Mouse (Mus musculus): ENCODE results near the gene Knop1.
A peak's percentile ranks its signal among the peaks of the same experiment; 100 is the strongest.

The Knop1 gene

DNA sequence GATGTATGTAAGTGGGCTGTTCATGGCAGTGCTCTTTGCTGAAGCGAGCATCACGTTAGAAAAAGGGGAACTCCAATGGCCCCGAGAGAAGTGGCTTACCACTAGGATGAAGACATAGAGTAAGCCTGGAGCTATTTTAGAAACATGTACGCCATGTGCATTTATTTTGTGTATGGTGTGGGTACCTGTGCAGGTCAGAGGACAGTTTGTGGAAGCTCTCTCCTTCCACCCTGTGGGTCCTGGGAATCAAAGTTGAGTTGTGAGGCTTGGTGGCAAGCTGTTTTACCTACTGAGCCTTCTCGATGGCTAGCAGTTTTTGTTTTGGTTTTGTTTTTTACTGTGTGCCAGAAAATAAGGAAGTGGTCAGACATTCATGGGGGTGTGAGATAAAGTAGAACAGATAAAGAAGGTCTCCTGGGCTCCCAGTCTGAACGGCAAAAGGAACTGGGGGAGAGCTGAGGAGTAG is 57.9 kb downstream of the Knop1 start:
- DNase-seq (ENCODE audit: low read depth, low spot score), result no peak

DNA sequence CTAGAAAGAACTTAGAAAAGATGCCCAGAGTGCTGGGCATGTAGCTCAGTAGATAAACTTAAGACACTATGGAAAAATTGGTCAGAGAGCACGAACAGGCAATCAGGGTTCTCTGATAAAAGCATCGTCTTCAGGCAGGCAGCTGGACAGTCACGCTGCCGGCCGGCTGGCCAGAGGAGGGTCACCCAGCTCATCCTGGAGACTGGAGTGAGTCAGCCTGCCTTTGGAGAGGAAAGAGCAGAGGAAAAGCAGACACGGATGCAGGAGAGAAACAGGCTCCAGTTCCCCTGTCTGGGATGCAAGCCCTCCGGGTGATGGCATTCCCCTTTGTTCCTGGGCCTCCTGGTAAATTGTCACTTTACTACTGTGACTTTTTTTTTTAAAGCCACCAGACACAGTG is 58.5 kb downstream of the Knop1 start:
- DNase-seq (ENCODE audit: low read depth, low spot score), result no peak

DNA sequence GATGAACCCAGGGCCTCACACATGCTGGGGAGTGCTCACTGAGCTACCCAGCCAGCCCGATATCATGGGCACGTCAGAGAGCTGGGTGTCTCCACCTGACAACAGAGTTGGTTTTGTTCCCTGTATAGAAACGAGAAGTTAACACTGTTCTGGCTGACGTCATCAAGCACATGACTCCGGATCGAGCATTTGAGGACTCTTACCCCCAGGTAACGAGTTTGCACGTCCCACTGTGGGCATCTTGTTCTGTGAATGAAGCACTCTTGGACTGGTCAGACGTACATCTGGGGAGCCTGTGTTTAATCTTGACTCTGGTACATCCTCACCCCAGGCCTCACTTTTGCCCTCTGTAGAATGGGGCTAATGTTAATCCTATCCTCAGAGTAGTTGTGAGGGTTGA is 59.2 kb downstream of the Knop1 start:
- no peak for DNase-seq (ENCODE audit: low read depth, low spot score)

DNA sequence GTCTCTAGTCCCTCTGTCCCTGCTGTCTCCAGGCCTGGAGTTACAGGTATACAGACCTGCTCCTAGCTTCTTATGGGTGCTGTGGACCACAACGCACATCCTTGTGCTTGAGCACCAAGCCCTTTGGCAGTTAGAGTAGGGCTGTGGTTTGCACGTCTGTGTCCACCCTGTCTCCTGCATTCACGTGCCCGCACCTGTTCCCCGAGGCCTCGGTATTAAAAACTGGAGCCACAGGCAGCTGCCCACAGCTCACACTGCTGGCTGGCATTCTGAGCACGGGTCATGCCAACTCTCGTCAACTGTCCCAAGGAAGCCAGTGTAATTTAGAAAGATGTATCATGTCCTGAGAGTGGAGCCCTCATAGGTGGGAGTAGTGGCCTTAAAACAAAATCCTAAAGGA is 60.3 kb downstream of the Knop1 start:
- DNase-seq (ENCODE audit: low read depth, low spot score), result no peak

DNA sequence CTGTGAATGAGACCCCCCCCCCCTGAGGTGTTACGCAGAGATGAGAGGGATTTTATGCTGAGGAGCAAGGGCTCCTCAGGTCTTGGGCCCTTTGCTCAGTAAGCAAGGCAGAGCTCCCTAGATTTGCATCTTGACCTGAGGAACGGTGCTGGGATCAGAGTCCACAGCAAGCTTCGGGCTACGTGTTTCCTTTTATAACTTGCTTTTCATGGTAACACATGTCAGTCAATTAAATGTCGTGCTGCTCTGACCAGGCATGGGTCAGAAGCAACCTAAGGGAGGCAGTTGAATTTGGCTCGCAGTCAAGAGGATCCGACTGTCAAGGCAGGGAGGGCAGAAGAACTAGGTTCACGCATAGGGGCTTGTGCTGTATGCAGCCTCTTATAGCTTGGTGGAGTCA is 62.2 kb downstream of the Knop1 start:
- peak; percentile 7 for DNase-seq (ENCODE audit: low read depth, low spot score)

All from CD4-positive helper T cell, adult 2 months (primary cell).